Mouse (Mus musculus): ENCODE measurements around the gene Palm2. TPM values are rescaled to one million over a fixed set of nuclear protein-coding genes. Genes with fewer than 3 reads are reported as not detected.

The Palm2 gene
- polyA plus RNA-seq, 1 experiment from 2014 or later = not detected

GRCm38 (mm10) chr4:57728611-57729183, 294.6 kb downstream of the Palm2 start:
- Histone ChIP-seq H3K36me3 (ENCODE audit: inconsistent target) (no peaks in the 10 kb centered on the region), H3K79me2 (ENCODE audit: inconsistent target) (no peaks in the 10 kb centered on the region), H3K4me3 (ENCODE audit: inconsistent target) (no peak overlapping the region), H3K27ac (no peak overlapping the region)
- 84% methylated on average over 4 of the region's 4 CpGs for WGBS (ENCODE audit: missing documents)

GRCm38 (mm10) chr4:57730047-57730446, 296.0 kb downstream of the Palm2 start:
- no peaks in the 10 kb centered on the region for H3K36me3 ChIP-seq (ENCODE audit: inconsistent target)
- H3K79me2 ChIP-seq (ENCODE audit: inconsistent target) = no peaks in the 10 kb centered on the region
- no peak overlapping the region for H3K4me3 ChIP-seq (ENCODE audit: inconsistent target)
- no peak overlapping the region for H3K27ac ChIP-seq
- WGBS (ENCODE audit: missing documents) = 94% methylated on average over 6 of the region's 6 CpGs

GRCm38 (mm10) chr4:57730801-57731598, 297.0 kb downstream of the Palm2 start:
- WGBS (ENCODE audit: missing documents) = 69% methylated on average over 11 of the region's 11 CpGs
- H3K4me3 ChIP-seq (ENCODE audit: inconsistent target) = no peak overlapping the region
- H3K27ac ChIP-seq = no peak overlapping the region
- no peaks in the 10 kb centered on the region for H3K36me3 ChIP-seq (ENCODE audit: inconsistent target)
- no peaks in the 10 kb centered on the region for H3K79me2 ChIP-seq (ENCODE audit: inconsistent target)

- Histone ChIP-seq H3K36me3 (ENCODE audit: inconsistent target) (no peaks in the 10 kb centered on the region), H3K79me2 (ENCODE audit: inconsistent target) (no peaks in the 10 kb centered on the region), H3K27ac (no peak overlapping the region), H3K4me3 (ENCODE audit: inconsistent target) (no peak overlapping the region)
- 90% methylated on average over 5 of the region's 5 CpGs for WGBS (ENCODE audit: missing documents)
These were observed 298.3 kb downstream of the Palm2 start for GRCm38 (mm10) chr4:57732351-57732750.

- WGBS (ENCODE audit: missing documents) = 65% methylated on average over 3 of the region's 3 CpGs
These were observed 299.4 kb downstream of the Palm2 start for GRCm38 (mm10) chr4:57733445-57733844.

GRCm38 (mm10) chr4:57735426-57735825, 301.4 kb downstream of the Palm2 start:
- Histone ChIP-seq H3K27ac (no peak overlapping the region), H3K36me3 (ENCODE audit: inconsistent target) (no peaks in the 10 kb centered on the region), H3K4me3 (ENCODE audit: inconsistent target) (no peak overlapping the region), H3K79me2 (ENCODE audit: inconsistent target) (no peaks in the 10 kb centered on the region)
- WGBS (ENCODE audit: missing documents) = 70% methylated on average over 5 of the region's 5 CpGs

More at GRCm38 (mm10) chr4:57733445-57733844, 299.4 kb downstream of the Palm2 start:
- Histone ChIP-seq H3K4me3 (ENCODE audit: inconsistent target) (no peak overlapping the region), H3K36me3 (ENCODE audit: inconsistent target) (no peaks in the 10 kb centered on the region), H3K79me2 (ENCODE audit: inconsistent target) (no peaks in the 10 kb centered on the region), H3K27ac (no peak overlapping the region)

- no peak overlapping the region for H3K27ac ChIP-seq
- H3K4me3 ChIP-seq (ENCODE audit: inconsistent target) = no peak overlapping the region
- WGBS (ENCODE audit: missing documents) = 86% methylated on average over 8 of the region's 8 CpGs
- H3K36me3 ChIP-seq (ENCODE audit: inconsistent target) = no peaks in the 10 kb centered on the region
- no peaks in the 10 kb centered on the region for H3K79me2 ChIP-seq (ENCODE audit: inconsistent target)
These were observed 305.0 kb downstream of the Palm2 start for GRCm38 (mm10) chr4:57738856-57739552.

- Histone ChIP-seq H3K27ac (no peak overlapping the region), H3K36me3 (ENCODE audit: inconsistent target) (no peaks in the 10 kb centered on the region), H3K4me3 (ENCODE audit: inconsistent target) (no peak overlapping the region), H3K79me2 (ENCODE audit: inconsistent target) (no peaks in the 10 kb centered on the region)
- WGBS (ENCODE audit: missing documents) = 54% methylated on average over 11 of the region's 11 CpGs
These were observed 309.4 kb downstream of the Palm2 start for GRCm38 (mm10) chr4:57743325-57743929.

GRCm38 (mm10) chr4:57750651-57751050, 316.6 kb downstream of the Palm2 start:
- 65% methylated on average over 4 of the region's 4 CpGs for WGBS (ENCODE audit: missing documents)
- H3K27ac ChIP-seq = no peak overlapping the region

GRCm38 (mm10) chr4:57751054-57751453, 317.0 kb downstream of the Palm2 start:
- 77% methylated on average over 4 of the region's 4 CpGs for WGBS (ENCODE audit: missing documents)
- no peaks in the 10 kb centered on the region for H3K79me2 ChIP-seq (ENCODE audit: inconsistent target)
- no peak overlapping the region for H3K4me3 ChIP-seq (ENCODE audit: inconsistent target)
- no peaks in the 10 kb centered on the region for H3K36me3 ChIP-seq (ENCODE audit: inconsistent target)
- H3K27ac ChIP-seq = no peak overlapping the region

More at GRCm38 (mm10) chr4:57750651-57751050, 316.6 kb downstream of the Palm2 start:
- no peak overlapping the region for H3K4me3 ChIP-seq (ENCODE audit: inconsistent target)
- no peaks in the 10 kb centered on the region for H3K79me2 ChIP-seq (ENCODE audit: inconsistent target)
- H3K36me3 ChIP-seq (ENCODE audit: inconsistent target) = no peaks in the 10 kb centered on the region

- Histone ChIP-seq H3K27ac (no peak overlapping the region), H3K4me3 (ENCODE audit: inconsistent target) (no peak overlapping the region), H3K36me3 (ENCODE audit: inconsistent target) (no peaks in the 10 kb centered on the region), H3K79me2 (ENCODE audit: inconsistent target) (no peaks in the 10 kb centered on the region)
- WGBS (ENCODE audit: missing documents) = 92% methylated on average over 11 of the region's 11 CpGs
These were observed 317.5 kb downstream of the Palm2 start for GRCm38 (mm10) chr4:57751566-57751965.

- H3K4me3 ChIP-seq (ENCODE audit: inconsistent target) = no peak overlapping the region
- H3K79me2 ChIP-seq (ENCODE audit: inconsistent target) = no peaks in the 10 kb centered on the region
- 84% methylated on average over 11 of the region's 11 CpGs for WGBS (ENCODE audit: missing documents)
- no peaks in the 10 kb centered on the region for H3K36me3 ChIP-seq (ENCODE audit: inconsistent target)
- no peak overlapping the region for H3K27ac ChIP-seq
These were observed 321.0 kb downstream of the Palm2 start for GRCm38 (mm10) chr4:57755085-57755484.

GRCm38 (mm10) chr4:57757997-57758396, 323.9 kb downstream of the Palm2 start:
- Histone ChIP-seq H3K4me3 (ENCODE audit: inconsistent target) (no peak overlapping the region), H3K79me2 (ENCODE audit: inconsistent target) (no peaks in the 10 kb centered on the region), H3K36me3 (ENCODE audit: inconsistent target) (no peaks in the 10 kb centered on the region), H3K27ac (no peak overlapping the region)
- WGBS (ENCODE audit: missing documents) = 84% methylated on average over 11 of the region's 11 CpGs
